Mouse (Mus musculus): Measurements from ENCODE around the gene Fam219b.

Gene Fam219b

GRCm38 (mm10) chr9:57524439-57524838, 12.9 kb upstream of the Fam219b start:
- DNase-seq (ENCODE audit: extremely low spot score, low spot score), result no peak

DNA sequence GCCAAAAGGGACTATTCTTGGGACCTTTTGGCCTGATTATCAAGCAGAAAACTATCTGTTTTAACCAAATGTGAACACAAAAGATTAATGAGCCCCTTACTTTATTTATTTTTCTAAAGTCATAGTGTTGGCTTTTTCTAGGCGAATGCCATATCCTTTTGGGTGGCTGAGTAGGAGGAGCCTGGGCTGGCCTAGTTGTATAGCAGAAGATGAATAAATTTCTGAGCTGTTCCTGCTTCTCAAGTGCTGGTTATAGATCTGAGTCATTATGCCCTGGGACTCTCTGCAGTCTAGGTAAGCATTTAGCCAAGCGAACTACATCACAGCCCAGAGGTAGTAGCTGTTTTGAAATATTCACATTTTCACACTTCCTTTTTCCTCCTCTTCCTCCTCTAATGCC, 11.8 kb upstream of the Fam219b start:
- no peak for DNase-seq (ENCODE audit: extremely low spot score, low spot score)

DNA sequence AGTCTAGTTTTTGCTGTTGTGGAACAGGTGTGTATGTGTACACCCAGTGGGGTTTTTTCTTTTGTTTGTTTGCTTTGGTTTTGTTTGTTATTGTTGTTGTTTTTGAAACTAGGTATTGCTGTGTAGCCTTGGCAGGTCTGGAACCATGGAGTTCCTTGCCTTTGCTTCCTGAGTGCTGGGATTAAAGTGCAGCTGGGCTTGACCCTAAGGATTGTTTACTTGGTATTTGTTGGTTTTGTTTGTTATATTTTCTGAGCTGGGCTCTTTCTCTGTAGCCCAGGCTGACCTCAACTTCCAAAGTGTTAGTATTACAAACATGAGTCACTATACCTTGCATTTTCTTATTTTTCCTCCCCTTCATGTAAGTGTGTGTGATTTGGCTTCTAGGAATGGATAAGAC, 10.9 kb upstream of the Fam219b start:
- DNase-seq (ENCODE audit: extremely low spot score, low spot score), result no peak

DNA sequence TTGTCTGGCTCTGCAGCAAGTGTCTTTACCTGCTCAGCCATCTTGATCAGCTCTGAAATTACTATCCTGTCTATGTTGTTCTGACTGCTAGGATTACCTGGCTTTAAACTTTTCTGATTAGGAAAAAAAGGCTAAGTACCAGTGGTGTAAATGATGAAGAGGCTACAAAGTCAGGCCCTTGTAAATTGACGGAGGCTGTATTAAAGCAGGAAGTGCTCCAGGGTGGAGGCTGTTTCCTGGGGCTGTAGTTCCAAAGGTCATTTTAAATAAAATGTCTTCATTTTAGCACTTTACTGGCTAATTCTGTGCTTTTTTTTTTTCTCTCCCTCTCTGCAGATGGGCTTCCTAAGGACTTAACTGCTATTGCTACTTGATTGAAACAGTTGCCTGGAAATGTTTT, 5.4 kb upstream of the Fam219b start:
- no peak for DNase-seq (ENCODE audit: extremely low spot score, low spot score)

GRCm38 (mm10) chr9:57536362-57536761, 966 bp upstream of the Fam219b start:
- DNase-seq (ENCODE audit: extremely low spot score, low spot score), result no peak

- DNase-seq (ENCODE audit: extremely low spot score, low spot score), result no peak
Measured at GRCm38 (mm10) chr9:57537728-57538181, 427 bp downstream of the Fam219b start.

GRCm38 (mm10) chr9:57539550-57539949, 2.2 kb downstream of the Fam219b start:
- DNase-seq (ENCODE audit: extremely low spot score, low spot score), result no peak

DNA sequence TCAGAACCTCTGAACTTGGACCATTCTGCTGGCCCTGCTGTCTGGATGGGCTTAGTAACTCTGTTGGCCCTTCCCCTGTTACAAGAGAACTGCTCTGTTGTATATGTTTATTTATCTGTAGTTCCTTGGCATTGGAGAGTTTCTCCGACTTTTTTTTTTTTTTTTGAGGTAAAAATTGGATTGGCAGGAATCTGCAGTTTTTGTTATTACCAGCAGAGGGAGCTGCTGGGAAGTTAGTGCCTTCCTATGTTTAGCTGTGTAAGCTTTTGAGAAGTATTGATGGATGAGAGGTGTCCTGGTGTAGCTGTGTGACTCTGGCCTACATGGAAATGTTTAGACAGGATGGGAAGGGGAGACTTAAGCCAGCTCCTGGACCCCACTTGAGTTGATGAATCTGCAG, 4.0 kb downstream of the Fam219b start:
- no peak for DNase-seq (ENCODE audit: extremely low spot score, low spot score)

- no peak for DNase-seq (ENCODE audit: extremely low spot score, low spot score)
Measured at GRCm38 (mm10) chr9:57543951-57544350, 6.6 kb downstream of the Fam219b start.

GRCm38 (mm10) chr9:57547287-57547686, 10.0 kb downstream of the Fam219b start:
- no peak for DNase-seq (ENCODE audit: extremely low spot score, low spot score)

DNA sequence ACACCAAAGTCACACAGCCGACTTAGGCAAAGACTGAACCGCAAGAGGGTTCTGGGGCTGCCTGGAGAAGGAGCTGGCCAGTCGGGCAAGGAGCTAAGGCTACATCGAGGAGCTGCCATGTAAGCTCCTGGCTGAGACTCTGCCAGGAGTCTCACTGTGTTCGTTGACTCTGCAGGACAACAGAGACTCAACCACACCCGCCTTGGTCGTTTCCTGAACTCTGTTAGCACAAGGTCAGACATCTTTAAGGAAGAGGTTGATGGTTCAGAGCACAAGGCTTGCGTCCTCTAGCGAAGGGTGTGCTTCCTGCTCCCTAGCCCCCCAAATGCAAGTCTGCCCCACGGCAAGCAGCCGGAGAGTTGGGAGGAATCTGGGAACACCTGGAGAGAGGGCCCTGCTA, 10.5 kb downstream of the Fam219b start:
- no peak for DNase-seq (ENCODE audit: extremely low spot score, low spot score)

GRCm38 (mm10) chr9:57549186-57549585, 11.9 kb downstream of the Fam219b start:
- no peak for DNase-seq (ENCODE audit: extremely low spot score, low spot score)

DNA sequence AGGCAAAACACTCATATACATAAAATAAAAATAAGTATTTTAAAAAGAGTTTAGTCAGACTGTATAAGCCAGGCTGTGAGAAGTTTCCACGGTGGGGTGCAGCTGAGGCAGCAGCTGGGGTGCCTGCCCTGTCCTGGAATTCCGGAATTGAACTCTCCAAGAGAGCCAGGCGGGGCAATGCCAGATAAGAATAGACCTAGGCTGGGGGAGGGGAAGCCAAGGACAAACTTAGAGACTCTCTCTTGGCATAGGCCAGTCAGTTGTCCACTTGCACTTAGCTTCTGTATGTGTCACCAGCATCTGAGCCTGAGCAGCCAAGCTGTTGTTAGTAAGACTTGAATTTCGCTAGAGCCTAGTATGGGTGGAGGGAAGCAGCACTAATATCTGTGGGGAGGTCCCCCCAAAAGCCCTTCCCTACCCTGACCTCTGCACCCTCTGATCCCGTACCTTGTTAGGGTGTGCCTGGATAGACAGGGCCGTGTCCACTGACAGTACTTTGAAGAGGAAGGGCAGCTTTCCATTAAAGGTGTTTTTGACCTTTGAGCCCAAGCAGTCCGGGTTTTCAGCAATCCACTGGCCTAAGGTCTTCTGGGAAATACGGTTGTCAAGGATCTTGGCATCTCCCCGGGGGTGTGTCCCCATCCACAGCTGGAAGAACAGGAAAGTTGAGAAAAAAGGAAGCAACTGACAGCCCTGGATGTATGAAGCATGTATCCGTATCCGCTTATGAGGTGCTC, 13.0 kb downstream of the Fam219b start:
- DNase-seq (ENCODE audit: extremely low spot score, low spot score), result no peak

DNA sequence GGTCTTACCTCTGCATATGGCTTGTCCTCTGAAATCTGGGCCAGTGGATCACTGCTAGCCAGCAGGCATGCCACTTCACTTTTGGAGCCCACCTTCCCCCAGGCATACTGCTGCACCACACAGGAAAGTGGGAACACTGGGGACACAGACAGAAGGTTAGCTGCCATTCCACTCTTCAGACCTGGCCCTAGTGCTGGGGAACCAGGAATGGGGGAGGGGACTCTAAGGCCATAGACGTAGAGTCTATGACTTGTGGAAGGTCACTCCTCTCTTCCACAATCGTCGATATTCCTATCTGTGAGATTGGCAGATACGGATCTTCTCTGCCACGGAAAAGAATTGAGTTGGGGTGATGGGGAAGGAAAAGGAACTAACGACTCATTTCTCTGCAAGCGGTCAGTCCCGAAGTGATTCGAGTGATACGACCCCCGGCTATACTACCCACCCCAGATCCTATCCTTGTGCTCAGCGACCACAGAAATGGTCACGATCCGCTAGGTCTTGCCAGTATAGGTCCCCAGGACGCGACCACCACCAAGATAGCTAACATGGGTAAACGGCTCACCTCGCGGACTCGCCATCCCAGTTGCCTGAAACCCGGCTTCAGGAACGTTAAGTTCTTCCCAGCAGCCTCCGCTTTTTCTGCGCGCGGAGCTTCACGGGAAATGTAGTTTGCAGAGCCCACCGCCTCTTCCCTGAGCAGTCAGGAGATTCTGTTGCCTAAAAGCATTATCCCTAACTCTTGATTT, 15.0 kb downstream of the Fam219b start, which contains the start of gene Mpi:
Gene Mpi (minus strand): TSS at position 625 of the 749 bp plus-strand sequence.
- peak; percentile 60 for DNase-seq (ENCODE audit: extremely low spot score, low spot score)

DNA sequence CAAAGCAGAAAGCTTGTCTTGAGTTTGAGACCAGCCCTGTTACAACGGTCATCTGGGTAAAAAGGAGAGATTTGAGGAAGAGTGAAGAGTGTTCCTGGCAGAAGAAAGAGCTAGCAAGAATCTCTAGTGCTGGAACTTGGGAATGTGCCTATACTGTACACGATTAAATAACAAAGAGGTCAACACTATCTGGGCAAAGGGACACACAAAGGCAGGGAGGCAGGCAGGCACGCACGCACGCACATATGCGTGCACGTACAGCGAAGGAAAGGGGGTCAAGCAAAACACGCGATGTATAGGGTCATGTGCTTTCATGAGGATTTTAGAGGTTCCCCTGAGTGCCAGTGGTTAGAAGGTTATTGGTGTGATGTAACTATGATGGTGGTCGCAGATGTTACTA, 15.8 kb downstream of the Fam219b start:
- no peak for DNase-seq (ENCODE audit: extremely low spot score, low spot score)

- DNase-seq (ENCODE audit: extremely low spot score, low spot score), result no peak
Measured at GRCm38 (mm10) chr9:57554753-57555152, 17.4 kb downstream of the Fam219b start.

DNA sequence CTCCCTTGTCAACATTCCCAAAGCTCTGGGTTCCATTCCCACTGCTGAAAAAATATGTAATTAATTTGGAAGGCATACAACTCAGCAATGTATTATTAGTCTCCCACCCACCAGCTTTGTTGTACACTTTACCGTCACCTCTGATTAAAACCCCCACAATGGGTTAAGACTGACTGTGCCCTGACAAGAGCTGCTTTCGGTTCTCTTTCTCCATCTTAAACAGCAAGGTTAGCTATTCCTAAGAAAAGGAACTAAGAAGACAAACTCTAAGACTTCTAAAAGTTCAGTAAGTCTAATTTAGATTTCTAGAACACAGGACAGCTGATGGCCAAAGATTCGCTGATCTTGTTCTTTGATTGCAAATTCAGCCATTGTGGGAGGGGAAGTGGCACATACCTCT, 19.9 kb downstream of the Fam219b start:
- DNase-seq (ENCODE audit: extremely low spot score, low spot score), result no peak

GRCm38 (mm10) chr9:57558625-57559024, 21.3 kb downstream of the Fam219b start:
- no peak for DNase-seq (ENCODE audit: extremely low spot score, low spot score)

- DNase-seq (ENCODE audit: extremely low spot score, low spot score), result no peak
Measured at GRCm38 (mm10) chr9:57559568-57559967, 22.2 kb downstream of the Fam219b start.

DNA sequence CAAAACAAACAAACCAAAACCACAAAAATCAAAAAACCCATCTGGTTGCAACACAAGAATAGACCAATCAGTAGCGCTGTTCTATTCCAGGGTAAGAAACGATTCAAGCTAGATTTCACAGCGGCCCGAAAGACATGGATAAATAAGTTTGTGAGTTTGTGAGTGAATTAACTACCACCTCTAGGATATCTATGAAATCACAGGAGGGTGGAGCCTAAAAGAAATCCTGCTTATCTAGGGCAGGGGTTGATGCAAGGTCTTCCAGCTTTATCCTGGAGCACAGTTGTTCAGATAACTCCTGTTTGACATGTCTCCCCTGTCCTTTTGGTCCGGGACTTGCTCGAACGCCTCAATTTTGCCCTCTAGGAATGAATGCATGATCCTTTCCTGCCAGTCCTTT, 22.9 kb downstream of the Fam219b start:
- DNase-seq (ENCODE audit: extremely low spot score, low spot score), result no peak

DNA sequence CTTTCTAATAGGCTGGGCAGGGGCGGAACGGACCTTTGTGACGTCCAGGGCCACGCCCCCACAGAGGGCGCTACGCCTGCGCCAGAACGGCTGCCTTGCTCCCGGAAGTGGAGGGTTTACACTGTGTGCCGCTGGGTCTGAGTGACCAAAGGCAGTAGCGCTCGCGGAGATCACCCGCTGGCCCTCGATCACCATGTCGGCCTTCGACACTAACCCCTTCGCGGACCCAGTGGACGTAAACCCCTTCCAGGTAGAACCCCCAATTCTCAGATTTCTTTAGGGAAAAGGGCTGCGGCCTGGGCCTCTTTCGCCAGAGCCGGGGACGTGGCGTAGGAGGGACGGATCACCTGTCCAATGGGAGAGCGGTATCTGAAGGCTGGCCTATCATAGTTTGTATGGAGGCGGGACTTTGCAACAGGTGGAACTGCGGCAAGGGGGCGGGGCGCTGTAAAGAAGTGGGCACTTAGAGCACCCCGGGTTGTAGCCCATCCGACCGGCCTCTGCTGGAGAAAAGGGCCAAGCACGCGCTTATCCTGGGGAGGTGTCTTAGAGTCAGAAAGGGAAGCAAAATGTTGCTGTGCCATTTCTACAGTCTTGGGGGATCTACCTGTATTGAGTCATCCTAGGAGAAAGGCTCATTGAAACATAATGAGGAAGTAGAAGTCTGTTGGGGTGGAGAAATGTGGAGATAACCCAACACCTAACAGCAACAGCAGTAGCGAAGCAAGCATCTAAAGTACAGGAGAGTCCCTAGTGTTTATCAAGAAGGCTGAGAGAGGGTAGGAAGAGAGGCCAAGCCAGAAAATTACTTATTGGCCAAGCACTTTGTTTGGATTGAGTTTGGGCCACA, 23.8 kb downstream of the Fam219b start, which contains the start of gene Scamp2:
Gene Scamp2 (plus strand): TSS at position 83 of the 850 bp plus-strand sequence.
- peak; percentile 96 for DNase-seq (ENCODE audit: extremely low spot score, low spot score)

- no peak for DNase-seq (ENCODE audit: extremely low spot score, low spot score)
Measured at GRCm38 (mm10) chr9:57561711-57562099, 24.4 kb downstream of the Fam219b start.

All from neural tube, embryonic 10.5 days (tissue).